Mouse (Mus musculus) liver, embryonic 15.5 days (tissue): ENCODE data around the gene Hsf4. TPM values are rescaled to one million over a fixed set of nuclear protein-coding genes. Genes with fewer than 3 reads are reported as not detected.

Experiments used
- ATAC-seq: fragments of 200-750 bp; cut with Nextera tagmentation; 2 replicates; pipeline ENCODE4 v1.8.0; 2017; ENCODE audit warnings: moderate number of reproducible peaks, mild to moderate bottlenecking, moderate library complexity; ENCODE audit not compliant: insufficient read depth
- H3K27ac ChIP-seq: fragments of 300-500 bp; sonication (generic); replicated peaks from 2 replicates; pipeline ENCODE4 v1.5.1; 2015; ENCODE audit warnings: mild to moderate bottlenecking, inconsistent platforms
- H3K27me3 ChIP-seq: fragments of 300-500 bp; sonication (generic); 2 replicates; pipeline ENCODE4 v1.6.1; 2015; ENCODE audit warnings: mild to moderate bottlenecking, inconsistent platforms
- H3K36me3 ChIP-seq: fragments of 300-500 bp; sonication (generic); replicated peaks from 2 replicates; pipeline ENCODE4 v1.6.1; 2015; ENCODE audit warnings: moderate library complexity, mild to moderate bottlenecking, inconsistent platforms
- H3K4me1 ChIP-seq: fragments of 300-500 bp; sonication (generic); replicated peaks from 2 replicates; pipeline ENCODE4 v1.6.1; 2015; ENCODE audit warnings: inconsistent platforms
- H3K4me2 ChIP-seq: fragments of 300-500 bp; sonication (generic); 2 replicates; pipeline ENCODE4 v1.6.1; 2015; ENCODE audit warnings: moderate library complexity, mild to moderate bottlenecking, inconsistent platforms
- H3K4me3 ChIP-seq: fragments of 300-500 bp; sonication (generic); replicated peaks from 2 replicates; pipeline ENCODE4 v1.5.1; 2015; ENCODE audit warnings: mild to moderate bottlenecking, inconsistent platforms
- H3K9ac ChIP-seq: fragments of 300-500 bp; sonication (generic); 2 replicates; pipeline ENCODE4 v1.6.1; 2015; ENCODE audit warnings: moderate library complexity, mild to moderate bottlenecking, inconsistent platforms
- H3K9me3 ChIP-seq: fragments of 300-500 bp; sonication (generic); replicated peaks from 2 replicates; pipeline ENCODE4 v1.6.1; 2016; ENCODE audit warnings: inconsistent platforms
- WGBS: fragments of 180-500 bp; shearing (Covaris S2); methylation state at CpG from one replicate; pipeline ENCODE4 v1.1.7; 2015; ENCODE audit warnings: mixed read lengths; ENCODE audit not compliant: insufficient replicate concordance; 5-methylcytosine and 5-hydroxymethylcytosine counted together
- polyA plus RNA-seq: library from polyadenylated mRNA; unstranded; fragments of >200 nt; fragmentation: Nextera tagmentation; extraction: Ambion mirVana; gene quantifications from 2 replicates; pipeline ENCODE4 v1.2.1, GENCODE M21; 2015

Gene Hsf4
- polyA plus RNA-seq, 1 experiment from 2014 or later: not detected

DNA sequence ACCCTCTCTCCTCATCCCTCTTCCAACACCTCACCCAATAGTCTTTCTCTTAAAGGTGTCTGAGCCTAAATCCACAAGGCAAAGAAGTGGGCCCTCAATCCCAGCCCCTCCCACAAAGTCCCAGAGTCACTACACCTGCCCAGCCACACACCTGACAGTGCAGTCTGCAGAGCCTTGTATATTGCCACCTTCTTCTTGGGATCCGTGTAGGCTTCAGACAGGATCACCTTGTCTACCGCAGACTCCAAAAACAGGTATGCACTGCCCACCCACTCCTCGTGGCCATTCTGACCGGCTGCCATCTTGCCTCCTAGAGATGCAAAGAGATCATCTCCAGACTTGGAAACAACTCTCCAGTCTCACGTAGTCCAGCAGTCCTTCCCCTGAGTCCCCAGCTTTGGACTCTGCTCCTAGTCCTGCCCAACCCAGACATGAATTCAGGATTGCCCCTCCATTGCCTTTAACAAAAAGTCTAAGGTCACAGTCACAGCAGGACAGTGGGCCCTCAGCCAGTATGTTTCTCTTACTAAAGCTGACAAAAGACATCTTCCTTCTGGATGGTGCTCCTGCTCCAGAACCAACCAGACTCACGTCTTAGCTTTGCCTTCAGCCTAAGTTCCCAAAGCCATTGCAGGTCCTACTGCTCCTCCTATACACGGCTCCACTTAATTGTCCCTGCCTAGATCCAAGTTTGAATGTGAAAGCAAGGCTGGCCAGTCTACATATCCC lies 9.1 kb upstream of the Hsf4 start:
- Histone ChIP-seq H3K4me1 (peaks cover 71% of the 10 kb centered on the region), H3K27me3 (peaks cover 90% of the 10 kb centered on the region), H3K4me3 (no peak overlapping the region), H3K27ac (no peak overlapping the region), H3K9me3 (no peaks in the 10 kb centered on the region), H3K4me2 (0 out of 2 replicates have a peak overlapping the region, but pooled peaks have one; percentile 78), H3K36me3 (no peaks in the 10 kb centered on the region), H3K9ac (no peak overlapping the region)
- 69% methylated on average over 7 of the region's 7 CpGs for WGBS
- ATAC-seq: no peak

DNA sequence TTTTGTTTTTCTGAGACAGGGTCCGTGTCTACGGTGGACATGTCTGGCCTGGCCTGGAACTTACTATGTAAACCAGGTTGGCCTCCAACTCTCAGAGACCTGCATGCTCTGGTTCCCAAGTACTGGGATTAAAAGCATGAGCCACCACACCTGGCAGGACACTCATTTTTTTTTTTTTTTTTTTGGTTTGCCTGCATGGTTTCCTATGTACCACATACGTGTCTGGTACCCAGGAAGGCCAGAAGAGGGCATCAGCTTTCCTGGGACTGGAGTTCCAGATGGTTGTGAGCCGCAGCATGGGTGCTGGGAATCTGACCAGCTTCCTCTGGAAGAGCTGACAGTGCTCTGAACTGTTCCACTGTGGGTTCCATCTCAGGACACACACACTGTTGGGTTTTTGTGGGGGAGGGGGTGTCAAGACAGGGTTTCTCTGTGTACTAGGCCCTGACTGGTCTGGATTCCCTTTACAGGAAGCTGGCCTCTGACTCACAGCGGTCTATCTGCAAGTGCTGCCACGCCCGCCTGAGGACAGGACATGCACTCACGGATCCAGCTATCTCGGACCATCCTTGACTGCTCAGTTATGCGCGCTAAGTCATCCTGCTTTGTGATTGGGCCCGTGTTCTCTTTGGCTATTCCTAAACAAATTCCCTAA lies 8.1 kb upstream of the Hsf4 start:
- H3K4me1 ChIP-seq: peaks cover 63% of the 10 kb centered on the region
- H3K36me3 ChIP-seq: no peaks in the 10 kb centered on the region
- no peak overlapping the region for H3K4me3 ChIP-seq
- no peak overlapping the region for H3K4me2 ChIP-seq
- H3K9ac ChIP-seq: no peak overlapping the region
- H3K9me3 ChIP-seq: no peaks in the 10 kb centered on the region
- WGBS: 57% methylated on average over 12 of the region's 12 CpGs
- peaks cover 91% of the 10 kb centered on the region for H3K27me3 ChIP-seq
- no peak overlapping the region for H3K27ac ChIP-seq
- ATAC-seq: no peak

DNA sequence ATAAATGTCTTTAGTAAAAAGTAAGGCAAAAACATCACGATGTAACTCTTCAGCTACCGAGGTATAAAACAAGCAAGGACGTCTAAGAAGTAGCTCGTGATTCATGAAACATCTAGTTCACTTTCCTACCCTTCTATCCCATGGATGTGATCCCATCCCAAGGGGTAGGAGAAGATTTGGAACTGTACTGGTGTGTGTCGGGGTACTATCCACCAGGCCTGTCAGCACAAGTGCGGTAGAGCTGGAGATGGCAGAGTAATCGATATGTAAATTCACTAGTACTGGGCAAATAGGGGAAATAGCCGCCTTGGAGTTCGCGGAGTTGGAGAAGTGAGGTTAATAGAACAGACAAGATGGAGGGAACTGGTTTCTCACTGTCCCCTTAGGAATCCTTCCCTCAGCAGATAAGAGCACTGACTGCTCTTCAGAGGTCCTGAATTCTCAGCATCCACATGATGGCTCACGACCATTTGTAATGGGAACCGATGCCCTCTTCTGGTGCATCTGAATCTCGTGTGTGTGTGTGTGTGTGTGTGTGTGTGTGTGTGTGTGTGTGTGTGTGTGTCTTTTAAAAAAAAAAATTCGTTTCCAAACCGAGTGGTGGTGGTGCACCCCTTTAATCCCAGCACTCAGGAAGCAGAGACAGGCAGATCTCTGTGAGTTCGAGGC lies 6.2 kb upstream of the Hsf4 start:
- no peak for ATAC-seq
- 40% methylated on average over 16 of the region's 16 CpGs for WGBS
- H3K36me3 ChIP-seq: no peaks in the 10 kb centered on the region
- H3K9ac ChIP-seq: peak overlapping the region; percentile 80; the same call in 1 of the 2 replicates
- peak overlapping the region; percentile 74 for H3K4me3 ChIP-seq
- H3K4me2 ChIP-seq: peak overlapping the region; percentile 97
- no peak overlapping the region for H3K27ac ChIP-seq
- H3K27me3 ChIP-seq: peaks cover 93% of the 10 kb centered on the region
- no peaks in the 10 kb centered on the region for H3K9me3 ChIP-seq
- peaks cover 66% of the 10 kb centered on the region for H3K4me1 ChIP-seq

DNA sequence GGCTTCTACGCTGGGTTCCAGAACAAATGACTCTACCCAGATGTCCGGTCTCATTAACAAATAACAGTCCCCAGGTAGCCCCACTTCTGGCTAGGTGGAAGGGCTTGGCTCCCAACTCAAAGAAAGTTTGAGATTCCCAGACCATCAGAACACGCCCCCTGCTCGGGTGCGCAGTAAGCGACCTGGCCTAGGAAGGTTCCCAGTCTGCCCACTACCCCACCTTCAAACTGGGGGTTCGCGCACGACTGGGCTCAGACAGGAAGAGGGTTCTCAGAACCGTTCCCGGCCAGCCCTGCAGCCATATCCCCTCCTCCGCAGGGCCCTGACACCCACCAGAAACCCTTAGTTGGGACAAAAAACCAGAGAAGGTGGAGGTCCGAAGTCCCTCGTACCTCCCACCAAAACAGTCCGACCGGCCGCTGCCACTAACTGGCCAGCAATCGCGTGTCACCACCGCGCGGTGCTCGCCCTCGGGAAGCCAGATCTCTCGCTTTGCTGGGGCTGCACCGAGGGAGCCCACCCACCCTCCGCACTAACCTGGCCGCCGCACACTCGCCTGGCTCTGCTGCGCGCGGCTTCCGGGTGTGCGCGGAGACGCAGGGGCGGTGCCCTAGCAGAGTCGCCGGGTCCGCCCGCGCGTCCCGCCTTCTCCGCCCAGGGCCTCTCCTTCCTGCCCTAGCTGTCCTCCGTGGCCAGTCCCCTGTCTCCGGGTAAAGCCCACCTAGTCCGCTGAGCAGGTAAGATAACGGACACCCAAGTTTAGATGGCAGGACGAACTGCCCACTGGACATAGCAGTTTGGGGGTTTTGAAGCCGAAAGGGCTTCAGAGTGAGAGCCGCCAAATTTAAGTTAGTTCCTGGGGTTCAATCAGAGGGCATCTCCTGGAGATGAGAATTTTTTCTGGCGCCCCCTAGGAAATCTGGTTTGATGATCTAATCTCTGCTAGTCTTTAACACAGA lies 5.3 kb upstream of the Hsf4 start, which contains the start of the genes Tradd and Fbxl8:
Gene Tradd (minus strand): TSS at position 586 of the 959 bp plus-strand sequence.
Gene Fbxl8 (plus strand): TSS at position 625 of the 959 bp plus-strand sequence.
- H3K9ac ChIP-seq: peak within 1 kb of the TSS; percentile 80
- H3K27me3 ChIP-seq: peaks cover 93% of the 10 kb centered on the region
- H3K4me2 ChIP-seq: peak within 1 kb of the TSS; percentile 97
- ATAC-seq: peak; percentile 81
- peak within 1 kb of the TSS; percentile 31; the same call in 1 of the 2 replicates for H3K27ac ChIP-seq
- WGBS: 1% methylated on average over 54 of the region's 54 CpGs
- peak within 1 kb of the TSS; percentile 74 for H3K4me3 ChIP-seq
- peaks cover 67% of the 10 kb centered on the region for H3K4me1 ChIP-seq
- H3K36me3 ChIP-seq: no peaks in the 10 kb centered on the region
- no peaks in the 10 kb centered on the region for H3K9me3 ChIP-seq

DNA sequence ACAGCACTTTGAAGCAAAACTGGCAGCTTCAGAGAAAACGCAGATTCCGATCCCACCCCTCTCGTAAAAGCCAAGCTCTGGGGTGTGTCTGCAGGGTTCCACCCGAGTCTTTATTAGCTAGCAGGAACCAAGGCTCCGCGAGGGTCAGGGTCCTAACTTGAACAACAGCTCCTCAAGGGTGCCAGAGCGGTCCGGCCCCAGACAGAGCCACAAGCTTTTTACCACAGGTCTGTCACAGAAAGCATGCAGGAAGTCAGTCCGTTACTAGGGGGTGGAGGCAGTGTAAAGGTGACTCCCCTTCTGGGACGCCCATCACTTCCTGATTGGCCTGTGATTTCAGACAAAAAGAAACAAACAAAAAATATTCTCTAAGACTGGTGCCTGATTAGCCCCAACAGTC lies 4.5 kb upstream of the Hsf4 start:
- peaks cover 93% of the 10 kb centered on the region for H3K27me3 ChIP-seq
- no peak overlapping the region for H3K27ac ChIP-seq
- peak overlapping the region; percentile 80; the same call in 1 of the 2 replicates for H3K9ac ChIP-seq
- peak overlapping the region; percentile 74 for H3K4me3 ChIP-seq
- H3K9me3 ChIP-seq: no peaks in the 10 kb centered on the region
- ATAC-seq: no peak
- H3K4me1 ChIP-seq: peaks cover 67% of the 10 kb centered on the region
- 8% methylated on average over 10 of the region's 10 CpGs for WGBS
- no peaks in the 10 kb centered on the region for H3K36me3 ChIP-seq
- H3K4me2 ChIP-seq: peak overlapping the region; percentile 97

DNA sequence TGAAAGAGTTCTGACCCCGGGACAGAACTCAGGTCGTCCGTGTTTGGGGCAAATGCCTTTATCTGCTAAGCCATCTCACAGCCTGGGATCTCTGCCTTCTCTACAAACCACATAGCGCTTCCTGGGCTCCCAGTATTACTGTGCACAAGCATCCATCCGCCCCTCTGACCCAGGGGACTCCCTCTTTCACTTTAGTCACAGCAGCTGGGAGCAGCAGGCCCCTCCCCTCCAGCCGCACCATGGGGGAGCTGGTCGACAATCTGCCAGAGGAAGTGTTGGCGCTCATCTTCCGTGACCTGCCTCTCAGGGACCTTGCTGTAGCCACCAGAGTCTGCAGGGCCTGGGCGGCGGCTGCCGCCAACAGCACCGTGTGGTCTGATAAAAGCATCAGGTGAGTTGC lies 2.8 kb upstream of the Hsf4 start:
- Histone ChIP-seq H3K9ac (no peak overlapping the region), H3K4me1 (peaks cover 62% of the 10 kb centered on the region), H3K36me3 (no peaks in the 10 kb centered on the region), H3K27ac (no peak overlapping the region), H3K4me3 (no peak overlapping the region), H3K4me2 (no peak overlapping the region), H3K27me3 (peaks cover 94% of the 10 kb centered on the region), H3K9me3 (no peaks in the 10 kb centered on the region)
- ATAC-seq: no peak
- WGBS: 26% methylated on average over 13 of the region's 13 CpGs

DNA sequence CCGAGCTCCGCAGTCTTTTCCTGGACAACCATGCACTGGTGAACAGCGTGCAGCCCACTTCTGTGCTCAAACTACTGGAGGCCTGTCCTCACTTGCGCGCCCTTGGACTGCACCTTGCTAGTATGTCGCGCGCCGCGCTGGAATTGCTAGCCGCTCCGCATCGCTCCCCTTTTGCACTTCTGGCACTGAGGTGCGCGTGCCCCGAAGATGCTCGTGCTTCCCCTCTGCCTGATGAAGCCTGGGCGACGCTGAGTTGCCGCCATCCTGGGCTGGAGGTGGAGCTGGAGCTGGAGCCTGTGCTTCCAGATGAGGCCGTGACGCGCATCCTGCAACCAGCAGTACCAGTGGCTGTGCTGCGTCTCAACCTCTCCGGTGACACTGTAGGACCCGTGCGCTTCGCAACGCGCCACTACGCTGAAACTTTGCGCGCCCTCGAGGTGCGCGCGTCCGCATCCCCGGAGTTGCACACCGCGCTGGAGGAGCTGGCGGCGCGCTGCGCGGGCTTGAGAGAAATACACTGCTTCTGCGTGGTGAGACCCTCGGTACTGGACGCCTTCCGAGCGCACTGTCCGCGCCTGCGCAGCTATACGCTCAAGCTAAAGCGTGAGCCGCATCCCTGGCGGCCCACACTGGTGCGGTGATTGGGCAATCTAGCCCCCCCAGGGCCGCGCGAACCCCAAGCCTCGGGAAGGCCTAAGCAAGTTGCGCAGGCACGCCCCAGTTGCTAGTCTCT lies 1.1 kb upstream of the Hsf4 start:
- Histone ChIP-seq H3K4me1 (peaks cover 53% of the 10 kb centered on the region), H3K27ac (no peak overlapping the region), H3K27me3 (peaks cover 97% of the 10 kb centered on the region), H3K4me2 (peak overlapping the region; percentile 64), H3K9me3 (no peaks in the 10 kb centered on the region), H3K36me3 (no peaks in the 10 kb centered on the region), H3K9ac (no peak overlapping the region), H3K4me3 (peak overlapping the region; percentile 38)
- ATAC-seq: no peak
- 5% methylated on average over 65 of the region's 65 CpGs for WGBS

DNA sequence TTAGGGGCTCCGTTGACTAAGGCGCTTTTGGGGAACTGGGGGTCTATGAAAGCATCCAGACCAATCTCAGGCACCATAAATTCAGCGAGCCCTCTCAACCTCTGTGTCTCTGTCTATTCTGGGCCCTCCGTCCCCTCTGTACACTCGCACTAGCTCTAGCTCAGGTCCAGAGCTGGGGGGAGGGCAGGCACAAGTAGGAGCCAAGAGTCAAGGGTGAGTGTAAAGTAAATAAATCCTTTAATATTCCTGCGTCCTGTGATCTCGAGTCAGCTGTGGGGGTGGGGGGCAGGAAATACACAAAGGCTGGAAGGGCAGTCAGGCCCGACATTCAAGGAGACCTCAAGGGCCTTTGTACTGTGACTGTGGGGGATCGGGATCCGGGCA lies 534 bp upstream of the Hsf4 start:
- Histone ChIP-seq H3K4me2 (peak overlapping the region; percentile 64), H3K36me3 (no peaks in the 10 kb centered on the region), H3K27ac (no peak overlapping the region), H3K9me3 (no peaks in the 10 kb centered on the region), H3K27me3 (peaks cover 97% of the 10 kb centered on the region), H3K9ac (no peak overlapping the region), H3K4me1 (peaks cover 47% of the 10 kb centered on the region), H3K4me3 (peak overlapping the region; percentile 38)
- 8% methylated on average over 10 of the region's 10 CpGs for WGBS
- no peak for ATAC-seq

DNA sequence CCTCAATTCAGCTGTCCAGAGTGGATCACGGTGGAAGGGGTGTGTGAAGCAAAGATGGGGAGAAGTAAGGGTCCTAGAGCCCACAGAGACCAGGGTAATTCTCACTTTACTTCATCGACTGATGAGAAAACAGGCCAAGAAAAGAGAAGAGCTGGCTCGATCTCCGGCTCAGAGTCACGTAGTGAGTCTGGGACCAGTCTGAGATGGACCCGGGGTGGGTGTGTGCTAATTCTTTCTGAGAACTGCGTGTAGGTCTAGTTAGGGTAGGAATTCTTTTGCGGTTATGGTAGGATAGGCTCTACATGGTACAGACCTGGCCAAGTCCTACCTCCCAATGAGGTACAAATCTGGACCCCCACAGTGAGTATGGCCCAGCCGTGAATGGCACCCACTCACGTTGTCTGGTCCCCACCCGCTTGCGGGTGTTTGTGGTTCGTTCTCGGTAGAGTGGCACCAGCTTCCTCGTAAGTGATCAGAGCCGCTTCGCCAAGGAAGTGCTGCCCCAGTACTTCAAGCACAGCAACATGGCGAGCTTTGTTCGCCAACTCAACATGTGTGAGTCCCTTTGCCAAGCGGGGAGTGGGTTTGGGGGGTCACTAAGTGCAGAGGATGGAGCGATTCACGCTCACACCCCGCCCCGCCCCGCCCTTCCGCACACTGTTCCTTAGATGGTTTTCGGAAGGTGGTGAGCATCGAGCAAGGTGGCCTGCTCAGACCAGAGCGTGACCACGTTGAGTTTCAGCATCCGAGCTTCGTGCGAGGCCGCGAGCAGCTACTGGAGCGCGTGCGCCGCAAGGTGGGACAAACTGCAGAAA lies 707 bp downstream of the Hsf4 start:
- peaks cover 35% of the 10 kb centered on the region for H3K4me1 ChIP-seq
- H3K4me3 ChIP-seq: peak overlapping the region; percentile 38; the same call in 1 of the 2 replicates
- no peak for ATAC-seq
- H3K9ac ChIP-seq: no peak overlapping the region
- 5% methylated on average over 39 of the region's 39 CpGs for WGBS
- no peak overlapping the region for H3K27ac ChIP-seq
- H3K36me3 ChIP-seq: no peaks in the 10 kb centered on the region
- peaks cover 99% of the 10 kb centered on the region for H3K27me3 ChIP-seq
- H3K4me2 ChIP-seq: peak overlapping the region; percentile 64
- no peaks in the 10 kb centered on the region for H3K9me3 ChIP-seq
